Mouse (Mus musculus) adrenal gland, postnatal 36 days (tissue): ENCODE data around the gene Sephs2. TPM values are rescaled to one million over a fixed set of nuclear protein-coding genes. Genes with fewer than 3 reads are reported as not detected.

Experiments
- DNase-seq, 2 experiments: peaks; one replicate each; pipeline ENCODE4 v3.0.0; 2021; ENCODE audit warnings: mixed read lengths in 1 of 2
- total RNA-seq, 2 experiments: library from RNA; stranded (reverse); gene quantifications; 2 replicates each; pipeline ENCODE4 v1.2.3; 2021

Gene Sephs2
- total RNA-seq, 2 experiments from 2014 or later = 65.9 to 128 TPM

DNA sequence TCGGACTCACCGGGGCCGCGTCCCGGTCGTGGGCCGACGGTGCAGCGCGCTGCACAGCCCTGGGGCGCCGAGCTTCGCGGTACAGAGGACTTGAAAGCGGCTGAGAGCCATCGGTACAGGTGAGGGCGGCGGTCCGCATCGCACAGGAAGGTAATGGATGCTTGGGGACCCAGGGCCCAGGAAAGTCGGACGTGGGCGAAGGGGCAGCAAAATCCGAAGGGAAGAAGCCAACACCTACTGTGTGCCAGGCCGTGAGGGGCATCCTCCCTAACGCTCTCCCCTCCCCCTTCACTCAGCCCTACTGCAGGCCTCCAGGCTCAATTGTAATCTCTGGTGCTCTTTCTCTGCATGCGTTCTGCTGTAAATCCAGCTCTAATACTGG, 40.5 kb downstream of the Sephs2 start:
- DNase-seq = peak; percentile 32 to 51

- DNase-seq = peak; percentile 89 to 93
Observed at GRCm38 (mm10) chr7:127232622-127233367, 41.1 kb downstream of the Sephs2 start, which contains the start of the genes Zfp553 and Sept1. Gene Zfp553, plus strand, starts transcription at chr7:127233061. Gene Sept1, minus strand, starts transcription at chr7:127233130.

GRCm38 (mm10) chr7:127231826-127232621, 41.8 kb downstream of the Sephs2 start:
- DNase-seq = no peak

DNA sequence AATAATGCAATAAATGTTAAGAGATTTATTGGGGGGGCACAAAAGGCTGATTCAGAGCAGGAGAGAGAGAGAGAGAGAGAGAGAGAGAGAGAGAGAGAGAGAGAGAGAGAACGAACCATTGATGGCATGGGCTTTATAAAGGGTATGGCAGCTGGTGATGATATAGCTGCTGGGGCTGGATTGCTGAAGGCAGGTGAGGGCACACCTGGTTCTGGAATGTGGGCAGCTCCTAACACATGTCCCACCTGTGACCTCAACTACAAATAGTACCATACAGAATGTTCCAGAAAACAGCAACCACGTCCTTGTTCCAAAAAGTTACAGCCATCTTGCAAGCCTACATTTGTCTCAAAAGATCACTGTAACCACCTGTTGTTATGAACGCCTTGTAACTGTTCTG, 42.5 kb downstream of the Sephs2 start:
- no peak for DNase-seq

DNA sequence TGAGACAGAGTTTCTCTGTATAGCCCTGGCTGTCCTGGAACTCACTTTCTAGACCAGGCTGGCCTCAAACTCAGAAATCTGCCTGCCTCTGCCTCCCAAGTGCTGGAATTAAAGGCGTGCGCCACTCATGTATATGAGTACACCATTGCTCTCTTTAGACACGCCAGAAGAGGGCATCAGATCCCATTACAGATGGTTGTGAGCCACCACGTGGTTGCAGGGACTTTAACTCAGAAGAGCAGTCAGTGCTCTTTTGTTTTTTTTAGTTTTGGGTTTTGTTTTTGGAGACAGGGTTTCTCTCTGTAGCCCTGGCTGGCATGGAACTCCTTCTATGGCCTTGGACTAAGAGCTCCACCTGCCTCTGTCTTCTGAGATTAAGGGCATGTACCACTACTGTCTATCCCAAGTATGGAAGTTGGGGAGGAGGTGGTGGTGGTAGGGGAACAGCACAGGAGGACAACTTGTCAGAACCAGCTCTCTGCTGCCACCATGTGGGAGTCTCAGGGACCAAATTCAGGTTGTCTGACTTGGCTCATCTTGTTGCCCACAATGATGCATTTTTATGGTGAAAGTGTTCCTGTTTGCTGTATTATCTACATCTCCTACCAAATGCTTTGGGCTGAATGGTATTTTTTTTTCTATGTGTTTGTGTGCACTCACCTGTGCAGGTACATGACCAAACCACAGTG, 45.1 kb downstream of the Sephs2 start:
- peak; percentile 83 to 90 for DNase-seq

- DNase-seq = no peak
Observed at GRCm38 (mm10) chr7:127225147-127225995, 48.5 kb downstream of the Sephs2 start.

- no peak for DNase-seq
Observed at GRCm38 (mm10) chr7:127224616-127225015, 49.2 kb downstream of the Sephs2 start.

DNA sequence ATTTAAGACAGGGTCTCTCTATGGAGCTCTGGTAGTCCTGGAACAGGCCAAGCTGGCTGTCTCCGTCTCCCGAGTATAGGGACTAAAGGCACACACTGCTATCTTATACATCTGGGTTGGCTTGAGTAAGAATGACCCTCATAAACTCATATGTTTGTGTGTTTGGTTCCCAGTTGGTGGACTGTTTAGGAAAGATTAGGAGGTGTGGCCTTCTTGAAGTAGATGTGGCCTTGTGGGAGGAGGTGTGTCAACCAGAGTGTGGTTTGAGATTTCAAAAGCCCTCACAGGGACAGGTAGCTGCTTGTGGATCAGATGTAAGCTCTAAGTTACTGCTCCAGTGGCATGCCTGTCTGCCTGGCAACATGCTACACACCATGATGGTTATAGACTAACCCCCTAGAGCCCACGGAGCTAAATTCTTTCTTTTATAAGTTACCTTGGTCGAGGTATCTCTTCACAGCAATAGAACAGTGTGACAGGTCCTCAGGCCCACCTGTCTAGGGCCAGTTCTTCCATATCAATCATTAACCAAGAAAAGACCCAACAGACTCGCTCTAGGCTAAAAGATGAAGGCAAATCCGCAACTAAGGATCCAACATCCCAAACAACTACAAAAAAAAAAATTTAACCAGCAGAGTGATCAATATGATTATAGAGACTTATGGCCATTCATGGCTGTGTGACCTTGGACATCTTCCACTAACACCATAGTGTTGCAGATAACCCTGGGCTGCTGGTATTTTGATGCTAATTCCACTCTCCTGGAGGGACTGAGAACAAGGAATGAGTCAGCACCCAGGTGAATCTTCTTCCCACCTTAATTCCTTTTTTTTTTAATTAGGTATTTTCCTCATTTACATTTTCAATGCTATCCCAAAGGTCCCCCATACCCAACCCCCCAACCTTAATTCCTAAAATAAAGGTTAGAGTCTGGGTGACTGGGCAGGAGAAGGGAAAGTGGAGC, 50.1 kb downstream of the Sephs2 start:
- no peak for DNase-seq

GRCm38 (mm10) chr7:127223106-127223505, 50.7 kb downstream of the Sephs2 start:
- no peak for DNase-seq

Other genes with a start within 250 kb of the Sephs2 start
- 100 to 1,000 TPM; 120 to 126 TPM for gene Maz, start 247.0 kb downstream of the Sephs2 start, total RNA-seq
- 1 to 10 TPM; 5.7 to 6.8 TPM for gene Kif22, start 231.6 kb downstream of the Sephs2 start, total RNA-seq
- gene Zg16, start 186.7 kb downstream of the Sephs2 start, total RNA-seq = not detected
- gene AI467606, start 182.7 kb downstream of the Sephs2 start, total RNA-seq = 1 to 10 TPM in 1 of 2 experiments, under 1 TPM in 1; 0.89 to 1.1 TPM
- gene Qprt, start 151.8 kb downstream of the Sephs2 start, total RNA-seq = under 1 TPM; 0.26 to 0.40 TPM
- gene Spn, start 136.2 kb downstream of the Sephs2 start, total RNA-seq = 1 to 10 TPM in 1 of 2 experiments, under 1 TPM in 1; 0.70 to 1.3 TPM
- 10 to 100 TPM; 59.3 to 61.0 TPM for gene Cd2bp2, start 78.0 kb downstream of the Sephs2 start, total RNA-seq
- 10 to 100 TPM; 40.7 to 48.4 TPM for gene Tbc1d10b, start 65.6 kb downstream of the Sephs2 start, total RNA-seq
- gene Mylpf, start 65.2 kb downstream of the Sephs2 start, total RNA-seq = 1 to 10 TPM; 1.9 to 2.7 TPM
- 10 to 100 TPM; 10.1 to 11.9 TPM for gene Zfp553, start 41.0 kb downstream of the Sephs2 start, total RNA-seq
- gene Sept1, start 40.9 kb downstream of the Sephs2 start, total RNA-seq = 1 to 10 TPM; 5.6 to 7.9 TPM
- gene Zfp771, start 29.8 kb downstream of the Sephs2 start, total RNA-seq = 10 to 100 TPM; 28.0 to 34.2 TPM
- gene Dctpp1, start 13.3 kb downstream of the Sephs2 start, total RNA-seq = 10 to 100 TPM; 27.8 to 49.1 TPM
- 1 to 10 TPM; 1.1 to 1.8 TPM for gene Itgal, start 22.2 kb upstream of the Sephs2 start, total RNA-seq
- 10 to 100 TPM; 25.9 to 26.1 TPM for gene Zfp768, start 71.5 kb upstream of the Sephs2 start, total RNA-seq
- 10 to 100 TPM; 10.7 to 12.2 TPM for gene Zfp747, start 102.0 kb upstream of the Sephs2 start, total RNA-seq
- gene 9130019O22Rik, start 113.1 kb upstream of the Sephs2 start, total RNA-seq = 1 to 10 TPM; 4.7 to 5.2 TPM
- gene E430018J23Rik, start 119.6 kb upstream of the Sephs2 start, total RNA-seq = 1 to 10 TPM; 8.7 to 9.9 TPM
- 1 to 10 TPM; 6.4 to 7.9 TPM for gene Zfp764, start 132.8 kb upstream of the Sephs2 start, total RNA-seq
- gene Zfp688, start 148.0 kb upstream of the Sephs2 start, total RNA-seq = 10 to 100 TPM; 12.7 to 12.8 TPM
- 1 to 10 TPM; 3.8 to 4.4 TPM for gene Zfp689, start 175.1 kb upstream of the Sephs2 start, total RNA-seq
- gene Prr14, start 185.6 kb upstream of the Sephs2 start, total RNA-seq = 10 to 100 TPM; 44.3 to 48.3 TPM
- gene Fbrs, start 205.1 kb upstream of the Sephs2 start, total RNA-seq = 10 to 100 TPM; 56.5 to 66.7 TPM
- 10 to 100 TPM; 83.6 to 95.9 TPM for gene Srcap, start 237.9 kb upstream of the Sephs2 start, total RNA-seq
- 10 to 100 TPM; 19.6 to 20.2 TPM for gene Gm42715, start 245.5 kb upstream of the Sephs2 start, total RNA-seq